In the genomic region with DNA sequence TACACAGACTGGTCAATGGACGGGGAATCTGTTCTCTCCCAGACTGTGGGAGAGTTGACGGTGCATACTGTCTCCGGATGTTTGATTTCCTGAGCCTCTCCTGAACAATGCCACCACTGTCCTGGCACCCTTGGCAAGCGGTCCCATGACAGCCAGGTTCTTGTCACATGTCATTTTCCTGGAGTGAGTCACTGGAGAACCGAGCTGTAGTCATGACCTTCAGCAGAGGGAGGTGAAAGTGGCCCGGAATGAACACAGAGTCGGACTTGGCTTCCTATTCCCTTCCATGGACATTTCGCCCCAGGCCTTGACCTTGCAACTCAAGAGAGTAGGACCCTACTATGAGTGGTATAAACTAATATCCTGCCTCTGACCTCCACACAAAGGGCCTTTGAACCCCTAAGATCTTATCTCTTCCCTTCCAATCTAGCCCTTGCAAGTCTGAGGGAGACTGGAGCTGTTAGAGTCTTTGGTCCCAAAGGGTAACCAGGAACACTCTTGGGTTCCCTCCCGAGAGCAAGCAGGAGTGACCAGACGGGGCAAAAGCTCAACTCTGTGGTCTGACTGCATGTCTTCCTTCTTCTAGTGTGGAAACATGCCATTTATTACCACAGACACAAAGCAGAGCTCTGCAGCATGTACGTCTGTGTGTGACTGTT, we compare ENCODE assay signal across 10 mouse cellular contexts.
DNase-seq lines count a peak whose midpoint lies in the region; ATAC-seq and TF ChIP-seq lines count a peak whose summit lies in the region.
"Had no signal": no experiment of that assay in that cellular context is flagged by ENCODE, and none has a peak within 500 bp of the region (broad histone marks: within the 10 kb centered on the region; RNA-seq: fewer than 3 reads in every experiment).

No protein-coding gene starts in this region.

- no peak for TF ChIP-seq EP300 in liver, postnatal 0 days (IDR thresholded peaks at IDR 0.05; ENCODE audit: low read depth)

- H3K4me3 ChIP-seq in liver, postnatal 0 days (ENCODE audit: low read depth, low read length) = no peak overlapping the region
- H3K4me3 ChIP-seq in liver, embryonic 12.5 days = no peak overlapping the region
- no peak overlapping the region for H3K4me3 ChIP-seq in stomach, embryonic 15.5 days (replicated peaks)
- H3K4me3 ChIP-seq in hindbrain, embryonic 13.5 days = no peak overlapping the region

- no peak overlapping the region for H3K9ac ChIP-seq in liver, postnatal 0 days (replicated peaks)
- no peak overlapping the region for H3K9ac ChIP-seq in liver, embryonic 12.5 days
- H3K9ac ChIP-seq in stomach, embryonic 15.5 days = no peak overlapping the region
- no peak overlapping the region for H3K9ac ChIP-seq in hindbrain, embryonic 13.5 days

- 62% methylated on average over 11 of the region's 11 CpGs for WGBS in liver, postnatal 0 days (ENCODE audit: insufficient replicate concordance)
- WGBS in liver, embryonic 12.5 days (ENCODE audit: insufficient replicate concordance) = 65% methylated on average over 11 of the region's 11 CpGs
- WGBS in stomach, embryonic 15.5 days = 65% methylated on average over 11 of the region's 11 CpGs
- 82% methylated on average over 11 of the region's 11 CpGs for whole genome bisulfite sequencing in hindbrain, embryonic 13.5 days

- H3K4me1 ChIP-seq in liver, postnatal 0 days (ENCODE audit: insufficient read depth) = no peaks in the 10 kb centered on the region
- H3K4me1 ChIP-seq in liver, embryonic 12.5 days = no peaks in the 10 kb centered on the region
- H3K4me1 ChIP-seq in stomach, embryonic 15.5 days = 0 out of 2 replicates have a peak, but pooled peaks cover 5% of the 10 kb centered on the region
- H3K4me1 ChIP-seq in hindbrain, embryonic 13.5 days (replicated peaks) = peaks cover 10% of the 10 kb centered on the region; the same call in 1 of the 2 replicates

- no peaks in the 10 kb centered on the region for H3K27me3 ChIP-seq in liver, postnatal 0 days (ENCODE audit: insufficient read depth, low read length)
- no peaks in the 10 kb centered on the region; the same call in 1 of the 2 replicates for H3K27me3 ChIP-seq in liver, embryonic 12.5 days (replicated peaks)
- no peaks in the 10 kb centered on the region for H3K27me3 ChIP-seq in stomach, embryonic 15.5 days (replicated peaks)
- H3K27me3 ChIP-seq in hindbrain, embryonic 13.5 days = no peaks in the 10 kb centered on the region

- H3K4me2 ChIP-seq in liver, postnatal 0 days (ENCODE audit: low read depth, low read length) = no peak overlapping the region
- no peak overlapping the region for H3K4me2 ChIP-seq in liver, embryonic 12.5 days
- no peak overlapping the region for H3K4me2 ChIP-seq in stomach, embryonic 15.5 days
- H3K4me2 ChIP-seq in hindbrain, embryonic 13.5 days = no peak overlapping the region

- no peaks in the 10 kb centered on the region for H3K36me3 ChIP-seq in liver, postnatal 0 days (replicated peaks; ENCODE audit: insufficient read depth, low read length)
- no peaks in the 10 kb centered on the region for H3K36me3 ChIP-seq in liver, embryonic 12.5 days
- H3K36me3 ChIP-seq in stomach, embryonic 15.5 days = no peaks in the 10 kb centered on the region
- no peaks in the 10 kb centered on the region for H3K36me3 ChIP-seq in hindbrain, embryonic 13.5 days

- no peak for DNase-seq in liver, postnatal 0 days
- peak; percentile 49 to 63 for DNase-seq in heart, adult 9 months (ENCODE audit: low spot score in 2 of 2)
- DNase-seq in kidney, adult 9 months = peak; percentile 74
- DNase-seq in urinary bladder, postnatal 36 days (ENCODE audit: low spot score in 2 of 2) = no peak
- DNase-seq in thymus, postnatal 4 days = no peak
- DNase-seq: cerebellum, adult 9-10 months; thymus, postnatal 25 days had no signal

- H3K27ac ChIP-seq in liver, postnatal 0 days (ENCODE audit: low read depth) = no peak overlapping the region
- H3K27ac ChIP-seq in liver, embryonic 12.5 days = no peak overlapping the region
- no peak overlapping the region for H3K27ac ChIP-seq in stomach, embryonic 15.5 days
- H3K27ac ChIP-seq in hindbrain, embryonic 13.5 days = no peak overlapping the region

- ATAC-seq in liver, postnatal 0 days = 0 out of 2 replicates have a peak, but pooled peaks have one; percentile 13
- no peak for ATAC-seq in liver, embryonic 12.5 days
- ATAC-seq in stomach, embryonic 15.5 days (ENCODE audit: insufficient read depth, low FRiP score, low read depth) = peak; percentile 28; the same call in 1 of the 2 replicates
- no peak for ATAC-seq in hindbrain, embryonic 13.5 days (ENCODE audit: low FRiP score)

- no peaks in the 10 kb centered on the region for H3K9me3 ChIP-seq in liver, postnatal 0 days (ENCODE audit: low read length)
- H3K9me3 ChIP-seq in liver, embryonic 12.5 days (replicated peaks) = no peaks in the 10 kb centered on the region
- H3K9me3 ChIP-seq in stomach, embryonic 15.5 days = no peaks in the 10 kb centered on the region
- no peaks in the 10 kb centered on the region for H3K9me3 ChIP-seq in hindbrain, embryonic 13.5 days

- TF ChIP-seq CTCF in liver, postnatal 0 days (IDR thresholded peaks at IDR 0.05; ENCODE audit: low read depth) = no peak

Comparison
In these comparisons a context has a peak if more than half of its experiments do, and no peak if none do; other contexts are left out.
1. ATAC-seq: peak in liver, postnatal 0 days (single experiment) and stomach, embryonic 15.5 days (single experiment); none in liver, embryonic 12.5 days (single experiment) and hindbrain, embryonic 13.5 days (single experiment).
2. DNase-seq: peak in heart, adult 9 months (2 of 2) and kidney, adult 9 months (single experiment); none in liver, postnatal 0 days (single experiment), urinary bladder, postnatal 36 days (0 of 2) and thymus, postnatal 4 days (single experiment).